Mouse (Mus musculus) stomach, embryonic 14.5 days (tissue): ENCODE results near the gene Hba-a1. TPM values are rescaled to one million over a fixed set of nuclear protein-coding genes. Genes with fewer than 3 reads are reported as not detected.
"Not testable (repeated sequence)": the region's sequence is repeated elsewhere in the genome, so short reads cannot be mapped to it uniquely, and the experiment has no call there.

ENCODE experiments used
- ATAC-seq: fragments of 200-750 bp; cut with Nextera tagmentation; 2 replicates; pipeline ENCODE4 v1.8.0; 2017; ENCODE audit warnings: low read depth, moderate TSS enrichment; ENCODE audit not compliant: insufficient number of reproducible peaks, insufficient read depth, low FRiP score
- H3K27ac ChIP-seq: fragments of 300-500 bp; sonication (generic); 2 replicates; pipeline ENCODE4 v1.5.1; 2014; ENCODE audit warnings: mild to moderate bottlenecking, low read length, moderate library complexity, mixed read lengths
- H3K27me3 ChIP-seq: fragments of 300-500 bp; sonication (generic); 2 replicates; pipeline ENCODE4 v1.6.1; 2014; ENCODE audit warnings: low read length, control low read depth, mixed read lengths; ENCODE audit not compliant: control insufficient read depth, insufficient read depth
- H3K36me3 ChIP-seq: fragments of 300-500 bp; sonication (generic); 2 replicates; pipeline ENCODE4 v1.6.1; 2014; ENCODE audit warnings: mild to moderate bottlenecking, control low read depth, low read length, moderate library complexity, mixed read lengths; ENCODE audit not compliant: control insufficient read depth, insufficient read depth
- H3K4me1 ChIP-seq: fragments of 300-500 bp; sonication (generic); 2 replicates; pipeline ENCODE4 v1.6.1; 2014; ENCODE audit warnings: low read length, control low read depth, mixed read lengths; ENCODE audit not compliant: control insufficient read depth, insufficient read depth
- H3K4me2 ChIP-seq: fragments of 300-500 bp; sonication (generic); replicated peaks from 2 replicates; pipeline ENCODE4 v1.6.1; 2014; ENCODE audit warnings: low read depth, low read length, control low read depth
- H3K4me3 ChIP-seq: fragments of 300-500 bp; sonication (generic); 2 replicates; pipeline ENCODE4 v1.5.1; 2014; ENCODE audit warnings: low read depth, low read length, control low read depth
- H3K9ac ChIP-seq: fragments of 300-500 bp; sonication (generic); replicated peaks from 2 replicates; pipeline ENCODE4 v1.6.1; 2014; ENCODE audit warnings: low read depth, mild to moderate bottlenecking, control low read depth, low read length, moderate library complexity, mixed read lengths
- H3K9me3 ChIP-seq: fragments of 300-500 bp; sonication (generic); 2 replicates; pipeline ENCODE4 v1.6.1; 2016; ENCODE audit warnings: low read depth, low read length, control low read depth; ENCODE audit not compliant: control insufficient read depth
- WGBS: fragments of 180-500 bp; shearing (Covaris S2); extraction: QIAGEN DNeasy Blood & Tissue Kit; methylation state at CpG from one replicate; pipeline ENCODE4 v1.1.7; 2014; 5-methylcytosine and 5-hydroxymethylcytosine counted together
- polyA plus RNA-seq: library from polyadenylated mRNA; unstranded; fragments of >200 nt; fragmentation: Nextera tagmentation; extraction: Ambion mirVana; gene quantifications from 2 replicates; pipeline ENCODE4 v1.2.1, GENCODE M21; 2014

Hba-a1 gene
- polyA plus RNA-seq = 2,281 and 2,565 TPM in 2 replicates

- peak; percentile 77; the same call in 1 of the 2 replicates for ATAC-seq
Observed at GRCm38 (mm10) chr11:32283091-32283777, at the start of gene Hba-a1. Gene Hba-a1 (plus strand): TSS chr11:32283511.

GRCm38 (mm10) chr11:32233895-32234294 lies 49.4 kb upstream of the Hba-a1 start:
- H3K36me3 ChIP-seq = peaks cover 40% of the 10 kb centered on the region
- no peak overlapping the region for H3K4me3 ChIP-seq
- H3K4me2 ChIP-seq = no peak overlapping the region
- H3K9me3 ChIP-seq = no peaks in the 10 kb centered on the region
- WGBS = 93% methylated on average over 3 of the region's 3 CpGs
- peaks cover 14% of the 10 kb centered on the region; the same call in 1 of the 2 replicates for H3K4me1 ChIP-seq
- no peak for ATAC-seq
- H3K27ac ChIP-seq = no peak overlapping the region
- H3K27me3 ChIP-seq = no peaks in the 10 kb centered on the region
- H3K9ac ChIP-seq = no peak overlapping the region

More at GRCm38 (mm10) chr11:32283091-32283777, at the start of gene Hba-a1:
- H3K9me3 ChIP-seq, H3K4me2 ChIP-seq, H3K36me3 ChIP-seq, H3K4me3 ChIP-seq, H3K4me1 ChIP-seq, H3K9ac ChIP-seq, H3K27ac ChIP-seq, H3K27me3 ChIP-seq: not testable (repeated sequence)
- 38% methylated on average over 1 of the region's 5 CpGs for WGBS

- peaks cover 37% of the 10 kb centered on the region for H3K36me3 ChIP-seq
- H3K9me3 ChIP-seq = no peaks in the 10 kb centered on the region
- WGBS = 87% methylated on average over 6 of the region's 6 CpGs
- ATAC-seq = no peak
- no peak overlapping the region for H3K4me2 ChIP-seq
- peaks cover 14% of the 10 kb centered on the region; the same call in 1 of the 2 replicates for H3K4me1 ChIP-seq
- H3K27me3 ChIP-seq = no peaks in the 10 kb centered on the region
- H3K27ac ChIP-seq = peak overlapping the region; percentile 72; the same call in 1 of the 2 replicates
- H3K4me3 ChIP-seq = no peak overlapping the region
- no peak overlapping the region for H3K9ac ChIP-seq
Observed at GRCm38 (mm10) chr11:32234816-32235485, 48.4 kb upstream of the Hba-a1 start.

- Histone ChIP-seq H3K4me1 (peaks cover 14% of the 10 kb centered on the region; the same call in 1 of the 2 replicates), H3K36me3 (peaks cover 38% of the 10 kb centered on the region), H3K4me2 (no peak overlapping the region), H3K9ac (no peak overlapping the region; the same call in 1 of the 2 replicates), H3K9me3 (no peaks in the 10 kb centered on the region), H3K4me3 (no peak overlapping the region), H3K27me3 (no peaks in the 10 kb centered on the region), H3K27ac (peak overlapping the region; percentile 72; the same call in 1 of the 2 replicates)
- ATAC-seq = peak; percentile 33; the same call in 1 of the 2 replicates
- WGBS = 18% methylated on average over 3 of the region's 3 CpGs
Observed at GRCm38 (mm10) chr11:32235646-32236045, 47.7 kb upstream of the Hba-a1 start.

GRCm38 (mm10) chr11:32236132-32236531 lies 47.2 kb upstream of the Hba-a1 start:
- Histone ChIP-seq H3K9ac (no peak overlapping the region), H3K27ac (no peak overlapping the region; the same call in 1 of the 2 replicates), H3K4me1 (peaks cover 14% of the 10 kb centered on the region; the same call in 1 of the 2 replicates)

GRCm38 (mm10) chr11:32236712-32237410 lies 46.5 kb upstream of the Hba-a1 start:
- no peak for ATAC-seq
- Histone ChIP-seq H3K36me3 (peaks cover 29% of the 10 kb centered on the region), H3K27ac (no peak overlapping the region)

More at GRCm38 (mm10) chr11:32236132-32236531, 47.2 kb upstream of the Hba-a1 start:
- Histone ChIP-seq H3K4me2 (no peak overlapping the region), H3K36me3 (peaks cover 36% of the 10 kb centered on the region), H3K9me3 (no peaks in the 10 kb centered on the region), H3K27me3 (no peaks in the 10 kb centered on the region), H3K4me3 (no peak overlapping the region)
- 55% methylated on average over 2 of the region's 2 CpGs for WGBS
- ATAC-seq = no peak

GRCm38 (mm10) chr11:32237411-32237795 lies 45.9 kb upstream of the Hba-a1 start:
- no peak overlapping the region for H3K27ac ChIP-seq

More at GRCm38 (mm10) chr11:32236712-32237410, 46.5 kb upstream of the Hba-a1 start:
- Histone ChIP-seq H3K9ac (no peak overlapping the region), H3K9me3 (no peaks in the 10 kb centered on the region), H3K27me3 (no peaks in the 10 kb centered on the region), H3K4me2 (no peak overlapping the region), H3K4me1 (peaks cover 14% of the 10 kb centered on the region; the same call in 1 of the 2 replicates), H3K4me3 (no peak overlapping the region)
- 62% methylated on average over 9 of the region's 9 CpGs for WGBS

More at GRCm38 (mm10) chr11:32237411-32237795, 45.9 kb upstream of the Hba-a1 start:
- Histone ChIP-seq H3K36me3 (peaks cover 23% of the 10 kb centered on the region), H3K9me3 (no peaks in the 10 kb centered on the region), H3K4me2 (no peak overlapping the region), H3K4me1 (peaks cover 14% of the 10 kb centered on the region; the same call in 1 of the 2 replicates), H3K9ac (no peak overlapping the region), H3K27me3 (no peaks in the 10 kb centered on the region), H3K4me3 (no peak overlapping the region)
- no peak for ATAC-seq
- 96% methylated on average over 3 of the region's 3 CpGs for WGBS
